Mouse (Mus musculus): Measurements from ENCODE around the gene Rgp1. TPM values are rescaled to one million over a fixed set of nuclear protein-coding genes. Genes with fewer than 3 reads are reported as not detected.
A peak's percentile ranks its signal among the peaks of the same experiment; 100 is the strongest.

Rgp1 gene
- total RNA-seq, 2 experiments from 2014 or later = 20.0 to 24.3 TPM

DNA sequence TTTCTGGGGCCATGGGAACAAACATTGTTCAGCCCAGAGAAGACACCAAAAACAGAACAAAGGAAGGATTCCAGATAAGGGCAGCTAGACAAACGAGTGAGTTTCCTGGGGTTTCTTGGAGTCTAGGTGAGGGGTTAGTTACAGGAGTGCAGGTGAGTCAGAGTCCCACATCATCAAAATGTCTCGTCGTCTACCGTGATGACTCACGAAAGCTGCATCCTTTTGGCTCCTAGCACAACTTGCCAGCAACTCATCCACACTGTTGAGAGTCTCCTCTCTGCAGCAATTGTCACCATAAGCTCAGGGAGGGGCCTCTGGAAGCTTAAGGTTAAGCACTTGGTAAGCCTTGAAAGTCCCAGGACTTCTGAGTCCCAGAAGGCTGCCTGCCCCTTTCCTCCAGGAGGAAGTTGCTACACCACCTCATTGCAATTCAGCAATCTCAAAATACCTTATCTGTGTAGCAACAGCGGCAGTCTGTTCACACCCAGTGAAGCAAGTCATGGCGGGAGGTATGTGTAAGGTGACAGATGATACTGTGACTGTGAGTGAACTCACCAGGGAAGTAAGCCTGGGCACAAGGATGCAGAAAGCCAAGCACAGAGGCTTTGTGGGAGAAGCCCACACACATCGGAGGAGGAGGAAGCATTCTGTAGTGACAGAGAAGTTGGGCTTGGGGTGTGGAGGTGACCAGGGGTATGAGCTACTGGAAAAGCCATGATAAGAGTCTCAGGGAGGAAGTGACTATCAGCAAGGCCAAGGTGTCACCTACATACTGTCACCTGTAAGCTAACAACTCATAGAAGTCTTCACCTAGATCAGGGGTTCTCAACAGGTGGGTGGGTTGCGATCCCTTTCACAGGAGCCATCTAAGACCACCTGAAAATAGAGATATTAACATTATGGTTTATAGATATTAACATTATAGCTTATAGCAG lies 26.5 kb downstream of the Rgp1 start:
- Histone ChIP-seq H3K4me3 (no peak overlapping the region), H3K27ac (no peak overlapping the region)
- intact Hi-C loops (cut with DNase I) = no loop called here
- TF ChIP-seq CTCF (IDR thresholded peaks at IDR 0.05) = no peak
- no peak for DNase-seq

- DNase-seq = no peak
- H3K27ac ChIP-seq = no peak overlapping the region
- H3K4me3 ChIP-seq = no peak overlapping the region
- no peak for TF ChIP-seq CTCF (IDR thresholded peaks at IDR 0.05)
- intact Hi-C loops (cut with DNase I) = no loop called here
These were observed 34.0 kb downstream of the Rgp1 start for GRCm38 (mm10) chr4:43612534-43612933.

- H3K4me3 ChIP-seq = no peak overlapping the region
- intact Hi-C loops (cut with DNase I) = no loop called here
- DNase-seq = no peak
- no peak overlapping the region for H3K27ac ChIP-seq
- no peak for TF ChIP-seq CTCF (IDR thresholded peaks at IDR 0.05)
These were observed 34.7 kb downstream of the Rgp1 start for GRCm38 (mm10) chr4:43613060-43613730.

GRCm38 (mm10) chr4:43620146-43620778 lies 41.7 kb downstream of the Rgp1 start:
- no peak for DNase-seq
- no peak overlapping the region for H3K4me3 ChIP-seq
- intact Hi-C loops (cut with DNase I) = no loop called here
- TF ChIP-seq CTCF (IDR thresholded peaks at IDR 0.05) = no peak
- H3K27ac ChIP-seq = no peak overlapping the region

GRCm38 (mm10) chr4:43629106-43629817 lies 50.7 kb downstream of the Rgp1 start:
- DNase-seq = no peak
- intact Hi-C loops (cut with DNase I) = no loop called here
- peak overlapping the region; percentile 63 for H3K27ac ChIP-seq
- no peak for TF ChIP-seq CTCF (IDR thresholded peaks at IDR 0.05)
- H3K4me3 ChIP-seq = peak overlapping the region; percentile 47

DNA sequence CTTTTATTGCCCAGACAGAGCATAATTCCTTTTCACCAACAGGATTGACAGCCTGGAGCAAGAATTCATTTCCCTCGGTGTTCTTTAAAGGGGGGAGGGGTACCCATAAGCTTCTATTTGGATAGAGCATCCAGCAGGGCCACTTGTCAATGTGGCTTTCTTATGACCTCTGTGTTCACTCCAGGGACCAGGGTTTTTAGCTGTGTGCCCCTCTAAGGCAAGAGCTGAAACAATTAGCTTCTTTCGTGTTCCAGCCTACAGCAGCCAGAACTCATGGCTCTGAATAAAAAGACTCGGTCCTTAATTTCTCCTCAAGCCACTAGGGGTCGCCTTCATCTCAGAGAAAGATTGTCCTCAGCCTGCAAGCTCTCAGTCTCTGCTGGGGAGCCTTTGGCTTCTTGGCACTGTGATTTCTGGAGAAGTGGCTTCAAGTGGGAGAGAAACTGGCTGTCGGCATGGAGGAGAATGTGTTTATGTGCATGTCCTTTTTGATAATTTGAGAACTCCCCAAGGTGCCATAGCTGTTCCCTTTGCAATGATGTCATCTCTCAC lies 51.6 kb downstream of the Rgp1 start:
- intact Hi-C loops (cut with DNase I) = loop anchor here (1.0 to 5.0 kb wide), 3 partner anchors 40 to 232 kb away; no protein-coding TSS in a partner anchor
- Histone ChIP-seq H3K4me3 (peak overlapping the region; percentile 91), H3K27ac (peak overlapping the region; percentile 93; the same call in 1 of the 2 replicates)
- DNase-seq = peak; percentile 74
- TF ChIP-seq CTCF (IDR thresholded peaks at IDR 0.05) = peak; percentile 91

DNA sequence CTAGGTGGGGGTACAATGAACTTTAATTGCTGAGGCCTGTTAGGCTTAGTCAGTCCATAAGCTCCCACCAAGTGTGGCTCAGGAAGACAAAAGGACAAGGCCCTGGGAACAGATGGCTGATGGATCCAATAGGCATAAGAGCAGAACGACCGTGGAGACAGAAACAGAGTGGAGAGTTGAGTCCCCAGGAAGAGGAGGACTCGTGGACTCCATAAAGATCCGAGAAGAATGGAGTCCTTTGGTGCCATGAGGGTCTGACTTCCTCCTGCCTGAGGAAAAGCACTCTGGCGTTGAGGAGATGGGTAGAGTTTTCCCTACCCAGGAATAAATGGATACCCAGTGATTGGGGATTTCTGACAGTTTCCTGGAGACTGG lies 52.1 kb downstream of the Rgp1 start:
- intact Hi-C loops (cut with DNase I) = loop anchor here (1.0 to 5.0 kb wide), 3 partner anchors 40 to 232 kb away; no protein-coding TSS in a partner anchor
- H3K4me3 ChIP-seq = peak overlapping the region; percentile 91
- peak overlapping the region; percentile 93 for H3K27ac ChIP-seq
- no peak for DNase-seq
- TF ChIP-seq CTCF (IDR thresholded peaks at IDR 0.05) = no peak

DNA sequence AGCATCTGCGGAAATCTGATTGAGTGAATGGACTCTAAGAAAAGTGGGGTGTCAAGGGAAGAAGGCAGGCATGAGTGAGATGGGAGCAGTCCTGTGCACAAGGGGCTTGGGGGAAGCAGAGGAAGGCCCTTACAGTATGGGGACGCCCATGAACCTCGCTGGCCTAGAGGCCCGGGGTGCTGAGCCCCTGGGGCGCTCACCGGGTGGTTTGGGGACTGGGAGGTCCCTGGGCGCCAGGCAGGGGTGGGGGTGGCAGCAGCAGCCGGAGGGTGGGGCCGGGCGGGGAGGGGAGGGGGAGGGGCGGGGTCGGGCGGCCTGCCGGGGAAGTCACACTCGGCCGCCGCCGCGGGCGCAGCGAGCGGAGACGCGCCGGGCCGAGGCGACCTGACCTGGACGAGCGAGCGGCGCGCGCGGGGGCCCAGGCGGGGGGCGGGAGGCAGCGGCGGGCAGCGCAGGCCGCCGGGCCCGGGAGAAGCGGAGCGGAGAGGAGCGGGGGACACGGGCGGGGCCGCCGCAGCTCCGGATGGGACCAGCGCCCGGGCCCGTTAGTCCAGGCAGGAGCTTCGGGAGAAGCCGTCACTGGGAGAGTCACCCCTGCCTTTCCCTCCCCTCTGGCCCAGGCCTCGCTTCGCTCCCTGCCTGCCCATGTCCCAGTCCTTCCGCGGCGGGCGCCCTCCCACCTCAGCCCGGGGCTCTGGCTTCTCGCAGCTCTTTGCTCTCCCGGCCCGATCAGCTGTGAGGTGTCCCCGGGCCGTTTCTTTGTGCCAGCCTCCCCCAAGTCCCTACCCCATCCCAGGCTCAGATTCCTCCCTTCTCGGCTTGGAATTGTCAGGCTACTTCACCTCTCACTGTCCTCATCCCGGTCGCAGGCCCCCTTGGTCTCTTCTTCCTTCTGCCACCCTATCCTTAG lies 52.8 kb downstream of the Rgp1 start, which contains the start of gene Npr2:
TSS of gene Npr2 (plus strand) at position 890 of the 910 bp plus-strand sequence.
- intact Hi-C loops (cut with DNase I) = loop anchor here (5.0 kb wide), 1 partner anchor 231 kb away; no protein-coding TSS in a partner anchor
- DNase-seq = peak; percentile 80

GRCm38 (mm10) chr4:43631956-43632920 lies 53.7 kb downstream of the Rgp1 start:
- Histone ChIP-seq H3K4me3 (peak overlapping the region; percentile 91), H3K27ac (peak overlapping the region; percentile 93)
- no peak for TF ChIP-seq CTCF (IDR thresholded peaks at IDR 0.05)
- intact Hi-C loops (cut with DNase I) = loop anchor here (5.0 kb wide), 1 partner anchor 230 kb away; no protein-coding TSS in a partner anchor
- DNase-seq = peak; percentile 60

More for the DNA sequence above, 52.8 kb downstream of the Rgp1 start, which contains the start of gene Npr2:
- TF ChIP-seq CTCF (IDR thresholded peaks at IDR 0.05) = no peak
- H3K27ac ChIP-seq = peak within 1 kb of the TSS; percentile 93
- H3K4me3 ChIP-seq = peak within 1 kb of the TSS; percentile 91

Data from gastrocnemius, adult 2 months (tissue).